Mouse (Mus musculus) heart, embryonic 11.5 days (tissue): Measurements from ENCODE around the gene Iqch. TPM values are rescaled to one million over a fixed set of nuclear protein-coding genes. Genes with fewer than 3 reads are reported as not detected.
"Not testable (repeated sequence)": the region's sequence is repeated elsewhere in the genome, so short reads cannot be mapped to it uniquely, and the experiment has no call there.

Experiments
- ATAC-seq: fragments of 200-750 bp; cut with Nextera tagmentation; replicated peaks from 2 replicates; pipeline ENCODE4 v1.8.0; 2017; ENCODE audit warnings: moderate library complexity; ENCODE audit not compliant: insufficient number of reproducible peaks, low FRiP score, low TSS enrichment
- H3K27ac ChIP-seq: fragments of 300-500 bp; sonication (generic); 2 replicates; pipeline ENCODE4 v1.5.1; 2014; ENCODE audit warnings: mild to moderate bottlenecking, low read depth, low read length
- H3K27me3 ChIP-seq: fragments of 300-500 bp; sonication (generic); 2 replicates; pipeline ENCODE4 v1.6.1; 2014; ENCODE audit warnings: mild to moderate bottlenecking, low read length, mixed read lengths; ENCODE audit not compliant: control insufficient read depth, insufficient read depth
- H3K36me3 ChIP-seq: fragments of 300-500 bp; sonication (generic); 2 replicates; pipeline ENCODE4 v1.6.1; 2014; ENCODE audit warnings: mild to moderate bottlenecking, low read length, moderate library complexity, mixed read lengths; ENCODE audit not compliant: control insufficient read depth, insufficient read depth
- H3K4me1 ChIP-seq: fragments of 300-500 bp; sonication (generic); 2 replicates; pipeline ENCODE4 v1.6.1; 2014; ENCODE audit warnings: low read length; ENCODE audit not compliant: control insufficient read depth, insufficient read depth
- H3K4me2 ChIP-seq: fragments of 300-500 bp; sonication (generic); 2 replicates; pipeline ENCODE4 v1.6.1; 2014; ENCODE audit warnings: mild to moderate bottlenecking, moderate library complexity
- H3K4me3 ChIP-seq: fragments of 300-500 bp; sonication (generic); 2 replicates; pipeline ENCODE4 v1.5.1; 2014; ENCODE audit warnings: low read depth, low read length
- H3K9ac ChIP-seq: fragments of 300-500 bp; sonication (generic); 2 replicates; pipeline ENCODE4 v1.6.1; 2014; ENCODE audit warnings: mild to moderate bottlenecking, low read depth, low read length, moderate library complexity
- H3K9me3 ChIP-seq: fragments of 300-500 bp; sonication (generic); replicated peaks from 2 replicates; pipeline ENCODE4 v1.6.1; 2016; ENCODE audit warnings: low read length; ENCODE audit not compliant: control insufficient read depth
- WGBS: fragments of 180-500 bp; shearing (Covaris S2); extraction: QIAGEN DNeasy Blood & Tissue Kit; methylation state at CpG from one replicate; pipeline ENCODE4 v1.1.7; 2014; ENCODE audit not compliant: insufficient replicate concordance; 5-methylcytosine and 5-hydroxymethylcytosine counted together
- polyA plus RNA-seq: library from polyadenylated mRNA; unstranded; fragments of >200 nt; fragmentation: Nextera tagmentation; extraction: Ambion mirVana; gene quantifications from 2 replicates; pipeline ENCODE4 v1.2.1, GENCODE M21; 2014

Gene Iqch
- polyA plus RNA-seq, 1 experiment from 2014 or later, result 0.11 TPM

- no peaks in the 10 kb centered on the region for H3K27me3 ChIP-seq
- H3K36me3 ChIP-seq, result no peaks in the 10 kb centered on the region
- H3K9me3 ChIP-seq, result no peaks in the 10 kb centered on the region
- H3K4me2 ChIP-seq, result no peak overlapping the region
- peaks cover 3% of the 10 kb centered on the region for H3K4me1 ChIP-seq
- H3K27ac ChIP-seq, result no peak overlapping the region
- H3K9ac ChIP-seq, result no peak overlapping the region
- 55% methylated on average over 2 of the region's 2 CpGs for WGBS
- no peak for ATAC-seq
- H3K4me3 ChIP-seq, result no peak overlapping the region
Measured at GRCm38 (mm10) chr9:63563436-63563835, 38.9 kb downstream of the Iqch start.

GRCm38 (mm10) chr9:63561931-63562330, 40.4 kb downstream of the Iqch start:
- WGBS, result 72% methylated on average over 8 of the region's 8 CpGs
- no peak overlapping the region for H3K27ac ChIP-seq
- no peaks in the 10 kb centered on the region for H3K36me3 ChIP-seq
- no peaks in the 10 kb centered on the region for H3K27me3 ChIP-seq
- no peak overlapping the region for H3K4me3 ChIP-seq
- H3K4me1 ChIP-seq, result no peaks in the 10 kb centered on the region
- ATAC-seq, result no peak
- no peak overlapping the region for H3K9ac ChIP-seq
- H3K9me3 ChIP-seq, result no peaks in the 10 kb centered on the region
- no peak overlapping the region for H3K4me2 ChIP-seq

GRCm38 (mm10) chr9:63556933-63557332, 45.4 kb downstream of the Iqch start:
- no peaks in the 10 kb centered on the region for H3K36me3 ChIP-seq
- no peaks in the 10 kb centered on the region for H3K4me1 ChIP-seq
- H3K27me3 ChIP-seq, result no peaks in the 10 kb centered on the region
- H3K9ac ChIP-seq, result no peak overlapping the region
- no peak overlapping the region for H3K27ac ChIP-seq
- no peaks in the 10 kb centered on the region for H3K9me3 ChIP-seq
- 74% methylated on average over 8 of the region's 8 CpGs for WGBS
- no peak overlapping the region for H3K4me3 ChIP-seq
- H3K4me2 ChIP-seq, result no peak overlapping the region
- ATAC-seq, result no peak

- 71% methylated on average over 1 of the region's 1 CpGs for WGBS
- Histone ChIP-seq H3K4me3 (no peak overlapping the region), H3K27ac (no peak overlapping the region), H3K9me3 (no peaks in the 10 kb centered on the region), H3K9ac (no peak overlapping the region), H3K4me1 (no peaks in the 10 kb centered on the region), H3K4me2 (no peak overlapping the region), H3K27me3 (no peaks in the 10 kb centered on the region), H3K36me3 (no peaks in the 10 kb centered on the region)
- ATAC-seq, result no peak
Measured at GRCm38 (mm10) chr9:63556316-63556715, 46.0 kb downstream of the Iqch start.

GRCm38 (mm10) chr9:63555460-63555990, 46.8 kb downstream of the Iqch start:
- no peak for ATAC-seq
- 54% methylated on average over 3 of the region's 3 CpGs for WGBS
- no peak overlapping the region for H3K9ac ChIP-seq
- no peaks in the 10 kb centered on the region for H3K9me3 ChIP-seq
- no peaks in the 10 kb centered on the region for H3K36me3 ChIP-seq
- no peaks in the 10 kb centered on the region for H3K4me1 ChIP-seq
- H3K27ac ChIP-seq, result no peak overlapping the region
- H3K4me3 ChIP-seq, result no peak overlapping the region
- no peaks in the 10 kb centered on the region for H3K27me3 ChIP-seq
- no peak overlapping the region for H3K4me2 ChIP-seq

- no peaks in the 10 kb centered on the region for H3K27me3 ChIP-seq
- 77% methylated on average over 3 of the region's 3 CpGs for WGBS
- no peaks in the 10 kb centered on the region for H3K36me3 ChIP-seq
- no peaks in the 10 kb centered on the region for H3K9me3 ChIP-seq
- H3K4me1 ChIP-seq, result no peaks in the 10 kb centered on the region; the same call in 1 of the 2 replicates
- H3K27ac ChIP-seq, result no peak overlapping the region
- no peak for ATAC-seq
- H3K4me3 ChIP-seq, result no peak overlapping the region
- H3K9ac ChIP-seq, result no peak overlapping the region
- no peak overlapping the region for H3K4me2 ChIP-seq
Measured at GRCm38 (mm10) chr9:63553628-63554027, 48.7 kb downstream of the Iqch start.

- 82% methylated on average over 6 of the region's 6 CpGs for WGBS
- not testable (repeated sequence) for H3K4me2 ChIP-seq, H3K4me3 ChIP-seq, H3K9ac ChIP-seq, H3K9me3 ChIP-seq, ATAC-seq, H3K27me3 ChIP-seq, H3K36me3 ChIP-seq, H3K27ac ChIP-seq, H3K4me1 ChIP-seq
Measured at GRCm38 (mm10) chr9:63550701-63551100, 51.6 kb downstream of the Iqch start.

- 71% methylated on average over 5 of the region's 5 CpGs for WGBS
- no peaks in the 10 kb centered on the region for H3K36me3 ChIP-seq
- no peak overlapping the region for H3K9ac ChIP-seq
- H3K27me3 ChIP-seq, result no peaks in the 10 kb centered on the region
- H3K9me3 ChIP-seq, result no peaks in the 10 kb centered on the region
- H3K4me2 ChIP-seq, result no peak overlapping the region
- H3K27ac ChIP-seq, result no peak overlapping the region
- H3K4me1 ChIP-seq, result no peaks in the 10 kb centered on the region; the same call in 1 of the 2 replicates
- H3K4me3 ChIP-seq, result no peak overlapping the region
- ATAC-seq, result no peak
Measured at GRCm38 (mm10) chr9:63548966-63549365, 53.3 kb downstream of the Iqch start.

GRCm38 (mm10) chr9:63541926-63542325, 60.4 kb downstream of the Iqch start:
- H3K27me3 ChIP-seq, result no peaks in the 10 kb centered on the region

More at GRCm38 (mm10) chr9:63541926-63542325, 60.4 kb downstream of the Iqch start:
- Histone ChIP-seq H3K27ac (no peak overlapping the region), H3K36me3 (no peaks in the 10 kb centered on the region), H3K4me1 (no peaks in the 10 kb centered on the region), H3K9me3 (no peaks in the 10 kb centered on the region), H3K4me3 (no peak overlapping the region), H3K9ac (no peak overlapping the region), H3K4me2 (no peak overlapping the region)
- no peak for ATAC-seq
- 42% methylated on average over 7 of the region's 7 CpGs for WGBS
